Mouse (Mus musculus) T-helper 1 cell (primary cell): Measurements from ENCODE around the gene Ergic3.

ENCODE experiments used
- in situ Hi-C: fragments of 300-600 bp; cut with MboI, MseI; formaldehyde crosslinking; loops from one replicate; pipeline ENCODE4 v1.15.1; 2025; ENCODE audit warnings: high pct_unique_total_duplicates

Ergic3 gene

GRCm38 (mm10) chr2:156007888-156008532 lies at the start of gene Ergic3, which contains the start of gene 6430550D23Rik:
Ergic3 (plus strand) TSS chr2:156008045.
6430550D23Rik (minus strand) TSS chr2:156007977.
- in situ Hi-C loops, result no loop called here

GRCm38 (mm10) chr2:155959981-155960380 lies 47.9 kb upstream of the Ergic3 start:
- in situ Hi-C loops, result no loop called here

- in situ Hi-C loops, result no loop called here
Measured at GRCm38 (mm10) chr2:155961862-155962261, 46.0 kb upstream of the Ergic3 start.

- in situ Hi-C loops, result no loop called here
Measured at GRCm38 (mm10) chr2:155962991-155963390, 44.9 kb upstream of the Ergic3 start.

- in situ Hi-C loops, result no loop called here
Measured at GRCm38 (mm10) chr2:155973348-155973747, 34.5 kb upstream of the Ergic3 start.

- in situ Hi-C loops, result no loop called here
Measured at GRCm38 (mm10) chr2:155974087-155974731, 33.6 kb upstream of the Ergic3 start.

GRCm38 (mm10) chr2:155979328-155979991 lies 28.4 kb upstream of the Ergic3 start:
- in situ Hi-C loops, result no loop called here

- in situ Hi-C loops, result no loop called here
Measured at GRCm38 (mm10) chr2:155985776-155986175, 22.1 kb upstream of the Ergic3 start.

GRCm38 (mm10) chr2:155987131-155987530 lies 20.7 kb upstream of the Ergic3 start:
- in situ Hi-C loops, result no loop called here

GRCm38 (mm10) chr2:155989085-155989484 lies 18.8 kb upstream of the Ergic3 start:
- in situ Hi-C loops, result no loop called here

GRCm38 (mm10) chr2:155991151-155991550 lies 16.7 kb upstream of the Ergic3 start:
- in situ Hi-C loops, result no loop called here

- in situ Hi-C loops, result no loop called here
Measured at GRCm38 (mm10) chr2:155991863-155992321, 16.0 kb upstream of the Ergic3 start.

GRCm38 (mm10) chr2:156005393-156005792 lies 2.5 kb upstream of the Ergic3 start:
- in situ Hi-C loops, result no loop called here

GRCm38 (mm10) chr2:156018106-156018505 lies 10.3 kb downstream of the Ergic3 start:
- in situ Hi-C loops, result no loop called here

- in situ Hi-C loops, result no loop called here
Measured at GRCm38 (mm10) chr2:156021219-156021618, 13.4 kb downstream of the Ergic3 start.

- in situ Hi-C loops, result no loop called here
Measured at GRCm38 (mm10) chr2:156021765-156022164, 13.9 kb downstream of the Ergic3 start.

GRCm38 (mm10) chr2:156025482-156025881 lies 17.6 kb downstream of the Ergic3 start:
- in situ Hi-C loops, result no loop called here

GRCm38 (mm10) chr2:156039390-156039789 lies 31.5 kb downstream of the Ergic3 start:
- in situ Hi-C loops, result no loop called here

GRCm38 (mm10) chr2:156042903-156043302 lies 35.1 kb downstream of the Ergic3 start:
- in situ Hi-C loops, result no loop called here

- in situ Hi-C loops, result no loop called here
Measured at GRCm38 (mm10) chr2:156047929-156048328, 40.1 kb downstream of the Ergic3 start.

- in situ Hi-C loops, result no loop called here
Measured at GRCm38 (mm10) chr2:156052816-156053215, 45.0 kb downstream of the Ergic3 start, which contains the start of gene Fer1l4. Fer1l4 (minus strand) TSS chr2:156052947.
